Mouse (Mus musculus): ENCODE results near the gene Anp32b. TPM values are rescaled to one million over a fixed set of nuclear protein-coding genes. Genes with fewer than 3 reads are reported as not detected.
A peak's percentile ranks its signal among the peaks of the same experiment; 100 is the strongest.

Gene Anp32b
- polyA plus RNA-seq, 1 experiment from 2014 or later: 179 TPM

- ATAC-seq (ENCODE audit: extremely low read depth, insufficient number of reproducible peaks, low FRiP score, low TSS enrichment): no peak
- Histone ChIP-seq H3K36me3 (peaks cover 19% of the 10 kb centered on the region), H3K9ac (peak overlapping the region; percentile 37; the same call in 1 of the 2 replicates), H3K4me3 (peak overlapping the region; percentile 64), H3K27me3 (replicated peaks) (peaks cover 18% of the 10 kb centered on the region), H3K9me3 (no peaks in the 10 kb centered on the region; the same call in 1 of the 2 replicates), H3K4me2 (peak overlapping the region; percentile 97), H3K4me1 (peaks cover 15% of the 10 kb centered on the region), H3K27ac (replicated peaks) (peak overlapping the region; percentile 26)
- WGBS: 11% methylated on average over 16 of the region's 16 CpGs
Observed at GRCm38 (mm10) chr4:46507736-46508460, 57.2 kb downstream of the Anp32b start.

GRCm38 (mm10) chr4:46520491-46520890, 69.8 kb downstream of the Anp32b start:
- H3K9me3 ChIP-seq: 0 out of 2 replicates have a peak, but pooled peaks cover 5% of the 10 kb centered on the region
- peaks cover 20% of the 10 kb centered on the region for H3K4me1 ChIP-seq
- H3K9ac ChIP-seq: no peak overlapping the region
- peak overlapping the region; percentile 34 for H3K4me2 ChIP-seq
- ATAC-seq (ENCODE audit: extremely low read depth, insufficient number of reproducible peaks, low FRiP score, low TSS enrichment): no peak
- 0 out of 2 replicates have a peak overlapping the region, but pooled peaks have one; percentile 12 for H3K27ac ChIP-seq (replicated peaks)
- 20% methylated on average over 2 of the region's 2 CpGs for WGBS
- no peak overlapping the region for H3K4me3 ChIP-seq
- H3K27me3 ChIP-seq (replicated peaks): peaks cover 49% of the 10 kb centered on the region
- no peaks in the 10 kb centered on the region for H3K36me3 ChIP-seq

GRCm38 (mm10) chr4:46521457-46521856, 70.8 kb downstream of the Anp32b start:
- no peak overlapping the region for H3K4me3 ChIP-seq
- no peak overlapping the region for H3K9ac ChIP-seq
- H3K4me2 ChIP-seq: no peak overlapping the region
- peaks cover 20% of the 10 kb centered on the region for H3K4me1 ChIP-seq
- H3K36me3 ChIP-seq: no peaks in the 10 kb centered on the region
- 36% methylated on average over 10 of the region's 10 CpGs for WGBS
- peaks cover 52% of the 10 kb centered on the region for H3K27me3 ChIP-seq (replicated peaks)
- H3K27ac ChIP-seq (replicated peaks): no peak overlapping the region
- 0 out of 2 replicates have a peak, but pooled peaks cover 5% of the 10 kb centered on the region for H3K9me3 ChIP-seq
- ATAC-seq (ENCODE audit: extremely low read depth, insufficient number of reproducible peaks, low FRiP score, low TSS enrichment): no peak

Other genes with a start within 250 kb of the Anp32b start
- gene Foxe1, start 107.3 kb upstream of the Anp32b start, polyA plus RNA-seq (2015; fragmentation: Nextera tagmentation; extraction: Ambion mirVana): not detected in 2 replicates
- gene Trmo, start 61.5 kb upstream of the Anp32b start, polyA plus RNA-seq (2015; fragmentation: Nextera tagmentation; extraction: Ambion mirVana): 7.1 and 9.4 TPM in 2 replicates
- 3.1 and 12.6 TPM in 2 replicates for gene Hemgn, start 37.4 kb upstream of the Anp32b start, polyA plus RNA-seq (2015; fragmentation: Nextera tagmentation; extraction: Ambion mirVana)
- 63.1 and 65.4 TPM in 2 replicates for gene Nans, start 38.3 kb downstream of the Anp32b start, polyA plus RNA-seq (2015; fragmentation: Nextera tagmentation; extraction: Ambion mirVana)
- gene Trim14, start 85.2 kb downstream of the Anp32b start, polyA plus RNA-seq (2015; fragmentation: Nextera tagmentation; extraction: Ambion mirVana): 0.85 and 1.7 TPM in 2 replicates
- gene Coro2a, start 151.3 kb downstream of the Anp32b start, polyA plus RNA-seq (2015; fragmentation: Nextera tagmentation; extraction: Ambion mirVana): 0.55 and 0.76 TPM in 2 replicates
- gene Tbc1d2, start 199.3 kb downstream of the Anp32b start, polyA plus RNA-seq (2015; fragmentation: Nextera tagmentation; extraction: Ambion mirVana): 0.55 and 0.63 TPM in 2 replicates